Mouse (Mus musculus): ENCODE results near the gene Gm13088.
"Not testable (repeated sequence)": the region's sequence is repeated elsewhere in the genome, so short reads cannot be mapped to it uniquely, and the experiment has no call there.

Gm13088 gene

DNA sequence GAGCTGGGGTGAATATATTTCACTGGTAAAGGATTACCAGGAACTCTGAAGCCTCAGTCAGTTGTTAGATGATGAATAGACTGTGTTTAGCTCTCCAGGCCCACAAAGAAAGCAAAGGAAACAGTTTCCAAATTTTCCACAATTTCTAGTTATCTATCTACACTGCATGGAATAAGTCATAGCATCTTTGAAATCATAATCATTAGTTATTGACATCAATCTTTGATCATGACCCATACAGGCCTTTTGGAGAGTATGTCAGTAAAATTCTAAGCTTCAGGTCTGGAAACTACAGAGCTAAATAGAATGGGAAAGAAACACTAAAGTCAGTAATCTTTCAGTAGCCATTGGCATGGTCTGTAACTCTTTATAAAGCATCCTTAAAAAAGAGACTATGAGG, at the start of gene Gm13088:
Gene Gm13088 (minus strand): TSS at position 101 of the 400 bp plus-strand sequence.
- DNase-seq (ENCODE audit: low spot score) = not testable (repeated sequence)

DNA sequence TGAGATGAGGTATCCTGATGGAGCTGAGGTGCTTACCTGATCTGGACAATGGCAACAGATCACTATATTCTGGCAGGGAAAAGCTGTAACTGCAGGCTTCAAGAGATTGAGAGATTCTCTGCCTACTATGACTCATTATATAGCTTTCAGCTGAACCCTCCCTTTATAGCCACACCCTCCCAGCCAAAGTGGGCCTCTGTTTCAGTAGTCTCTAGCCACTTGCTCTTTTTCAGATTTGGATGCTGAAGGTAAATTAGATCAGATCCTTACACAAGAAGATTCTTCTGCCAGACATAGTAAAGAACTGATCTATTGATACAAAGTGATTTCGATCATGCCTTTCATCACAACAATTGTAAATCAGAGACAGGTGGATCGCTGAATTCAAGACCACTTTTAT, 45.6 kb upstream of the Gm13088 start, which contains the start of gene Gm13089:
Gene Gm13089 (minus strand): TSS at position 101 of the 400 bp plus-strand sequence.
- DNase-seq (ENCODE audit: low spot score) = no peak

- DNase-seq (ENCODE audit: low spot score) = not testable (repeated sequence)
These were observed 38.9 kb downstream of the Gm13088 start for GRCm38 (mm10) chr4:143618101-143618500.

- DNase-seq (ENCODE audit: low spot score) = not testable (repeated sequence)
These were observed 42.3 kb downstream of the Gm13088 start, which contains the start of gene Gm13083 for GRCm38 (mm10) chr4:143614703-143615102. Gene Gm13083 (plus strand): TSS chr4:143615003.

GRCm38 (mm10) chr4:143611927-143612326, 45.1 kb downstream of the Gm13088 start:
- DNase-seq (ENCODE audit: low spot score) = not testable (repeated sequence)

Measured in urinary bladder, postnatal 14 days (tissue).